Mouse (Mus musculus) thymus, adult 2 months (tissue): ENCODE measurements at regions not wholly inside any gene's neighbourhood (a gene's known extent, or its start where the extent isn't known, plus 50 kb on each side); places are given as distances from the start of the nearest gene placed in this dataset.

ENCODE experiments used
- CTCF ChIP-seq: fragments of 200-500 bp; IDR thresholded peaks from 2 replicates; pipeline ENCODE4 v1.5.1; 2012; ENCODE audit warnings: mild to moderate bottlenecking, control low read depth, low read length, moderate library complexity, borderline replicate concordance; ENCODE audit not compliant: control insufficient read depth, poor library complexity, insufficient read depth; ENCODE audit errors: extremely low read depth
- POLR2A ChIP-seq: fragments of 200-500 bp; IDR thresholded peaks from 2 replicates; pipeline ENCODE4 v1.6.1; 2012; ENCODE audit warnings: mild to moderate bottlenecking, low read length, control low read depth, moderate library complexity; ENCODE audit not compliant: control insufficient read depth, poor library complexity, insufficient read depth; ENCODE audit errors: extremely low read depth

DNA sequence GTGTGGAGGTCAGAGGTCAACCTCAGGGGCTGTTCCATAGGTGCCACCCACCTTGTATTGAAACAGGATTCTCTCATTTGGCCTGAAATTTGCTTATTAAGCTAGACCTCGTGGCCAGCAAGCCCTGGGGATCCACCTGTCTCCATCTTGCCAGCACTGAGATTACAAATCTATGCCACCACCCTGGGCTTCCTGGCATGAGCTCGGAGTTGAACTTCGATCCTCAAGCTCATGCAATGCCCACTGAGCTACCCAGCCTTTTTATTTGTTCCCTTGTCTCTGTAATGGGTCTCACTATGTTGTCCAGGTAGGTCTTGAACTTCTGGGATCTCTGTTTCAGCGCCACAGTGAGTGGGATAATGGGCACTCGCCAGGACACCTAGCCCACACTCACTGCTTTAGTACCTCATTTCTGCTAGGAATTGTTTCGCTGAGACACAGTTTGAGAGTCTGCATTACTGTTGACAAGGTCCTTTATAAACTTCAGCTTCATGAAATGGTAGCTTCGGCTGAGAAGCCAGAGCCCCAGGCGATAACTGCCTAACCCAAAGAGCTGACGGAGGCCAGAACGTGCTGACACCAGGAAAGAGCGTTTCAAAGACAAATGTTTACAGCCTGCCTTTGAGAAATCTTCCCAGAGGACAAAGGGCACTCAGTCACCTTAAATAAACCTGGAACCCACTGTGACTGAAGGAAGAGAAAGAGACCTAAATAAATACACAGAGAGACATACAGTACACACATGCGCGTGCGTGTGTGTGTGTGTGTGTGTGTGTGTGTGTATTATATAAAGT is 50.6 kb upstream of the Foxn2 start:
- TF ChIP-seq POLR2A (no peak), CTCF (no peak)
